Mouse (Mus musculus): ENCODE data around the gene Bcdin3d. TPM values are rescaled to one million over a fixed set of nuclear protein-coding genes. Genes with fewer than 3 reads are reported as not detected.
A peak's percentile ranks its signal among the peaks of the same experiment; 100 is the strongest.

Bcdin3d gene
- polyA plus RNA-seq, 1 experiment from 2014 or later: 17.3 TPM

GRCm38 (mm10) chr15:99471677-99472063 is 2.9 kb downstream of the Bcdin3d start:
- H3K36me3 ChIP-seq: peaks cover 30% of the 10 kb centered on the region
- ATAC-seq (ENCODE audit: insufficient number of reproducible peaks, insufficient read depth, low FRiP score, low TSS enrichment, low read depth): no peak
- no peak overlapping the region for H3K4me2 ChIP-seq
- no peak overlapping the region for H3K27ac ChIP-seq
- peaks cover 13% of the 10 kb centered on the region for H3K4me1 ChIP-seq
- 0 out of 2 replicates have a peak, but pooled peaks cover 2% of the 10 kb centered on the region for H3K9me3 ChIP-seq
- H3K27me3 ChIP-seq: no peaks in the 10 kb centered on the region
- 82% methylated on average over 14 of the region's 14 CpGs for WGBS
- H3K4me3 ChIP-seq: no peak overlapping the region
- H3K9ac ChIP-seq: no peak overlapping the region

GRCm38 (mm10) chr15:99470971-99471676 is 3.4 kb downstream of the Bcdin3d start:
- Histone ChIP-seq H3K9ac (no peak overlapping the region), H3K4me2 (0 out of 2 replicates have a peak overlapping the region, but pooled peaks have one; percentile 5), H3K4me1 (peaks cover 13% of the 10 kb centered on the region), H3K27ac (no peak overlapping the region), H3K36me3 (peaks cover 30% of the 10 kb centered on the region), H3K27me3 (no peaks in the 10 kb centered on the region), H3K4me3 (no peak overlapping the region), H3K9me3 (0 out of 2 replicates have a peak, but pooled peaks cover 2% of the 10 kb centered on the region)
- 67% methylated on average over 17 of the region's 17 CpGs for WGBS
- ATAC-seq (ENCODE audit: insufficient number of reproducible peaks, insufficient read depth, low FRiP score, low TSS enrichment, low read depth): no peak

- no peak overlapping the region for H3K4me2 ChIP-seq
- 0 out of 2 replicates have a peak, but pooled peaks cover 2% of the 10 kb centered on the region for H3K9me3 ChIP-seq
- H3K36me3 ChIP-seq: peaks cover 30% of the 10 kb centered on the region
- H3K27ac ChIP-seq: no peak overlapping the region
- ATAC-seq (ENCODE audit: insufficient number of reproducible peaks, insufficient read depth, low FRiP score, low TSS enrichment, low read depth): no peak
- no peak overlapping the region for H3K9ac ChIP-seq
- no peak overlapping the region for H3K4me3 ChIP-seq
- 92% methylated on average over 31 of the region's 31 CpGs for WGBS
- H3K27me3 ChIP-seq: no peaks in the 10 kb centered on the region
- peaks cover 13% of the 10 kb centered on the region for H3K4me1 ChIP-seq
These were observed 4.2 kb downstream of the Bcdin3d start for GRCm38 (mm10) chr15:99470224-99470761.

GRCm38 (mm10) chr15:99469736-99470135 is 4.8 kb downstream of the Bcdin3d start:
- H3K9ac ChIP-seq: no peak overlapping the region
- no peak overlapping the region for H3K4me3 ChIP-seq
- WGBS: 94% methylated on average over 4 of the region's 4 CpGs
- H3K27ac ChIP-seq: no peak overlapping the region
- H3K36me3 ChIP-seq: peaks cover 30% of the 10 kb centered on the region
- no peak overlapping the region for H3K4me2 ChIP-seq
- H3K4me1 ChIP-seq: peaks cover 10% of the 10 kb centered on the region
- H3K27me3 ChIP-seq: no peaks in the 10 kb centered on the region
- 0 out of 2 replicates have a peak, but pooled peaks cover 2% of the 10 kb centered on the region for H3K9me3 ChIP-seq
- ATAC-seq (ENCODE audit: insufficient number of reproducible peaks, insufficient read depth, low FRiP score, low TSS enrichment, low read depth): no peak

GRCm38 (mm10) chr15:99469067-99469466 is 5.5 kb downstream of the Bcdin3d start:
- H3K9ac ChIP-seq: no peak overlapping the region
- H3K4me2 ChIP-seq: no peak overlapping the region
- WGBS: 47% methylated on average over 3 of the region's 3 CpGs
- H3K27ac ChIP-seq: no peak overlapping the region
- peaks cover 30% of the 10 kb centered on the region for H3K36me3 ChIP-seq
- no peak overlapping the region for H3K4me3 ChIP-seq
- no peak for ATAC-seq (ENCODE audit: insufficient number of reproducible peaks, insufficient read depth, low FRiP score, low TSS enrichment, low read depth)
- H3K9me3 ChIP-seq: 0 out of 2 replicates have a peak, but pooled peaks cover 2% of the 10 kb centered on the region
- peaks cover 10% of the 10 kb centered on the region for H3K4me1 ChIP-seq
- H3K27me3 ChIP-seq: no peaks in the 10 kb centered on the region

GRCm38 (mm10) chr15:99463194-99463593 is 11.3 kb downstream of the Bcdin3d start:
- peaks cover 11% of the 10 kb centered on the region for H3K4me1 ChIP-seq

GRCm38 (mm10) chr15:99457606-99458401 is 16.7 kb downstream of the Bcdin3d start, which contains the start of gene Nckap5l:
Nckap5l (minus strand) TSS chr15:99457748.
- peak; percentile 95 for ATAC-seq (ENCODE audit: insufficient number of reproducible peaks, insufficient read depth, low FRiP score, low TSS enrichment, low read depth)
- peak within 1 kb of the TSS; percentile 85 for H3K4me2 ChIP-seq
- peak within 1 kb of the TSS; percentile 82 for H3K4me3 ChIP-seq
- H3K9me3 ChIP-seq: no peaks in the 10 kb centered on the region
- H3K27ac ChIP-seq: peak within 1 kb of the TSS; percentile 96
- H3K27me3 ChIP-seq: no peaks in the 10 kb centered on the region
- H3K36me3 ChIP-seq: 0 out of 2 replicates have a peak, but pooled peaks cover under 1% of the 10 kb centered on the region
- WGBS: under 1% methylated on average over 44 of the region's 45 CpGs
- peaks cover 36% of the 10 kb centered on the region for H3K4me1 ChIP-seq
- H3K9ac ChIP-seq: peak within 1 kb of the TSS; percentile 79

More at GRCm38 (mm10) chr15:99463194-99463593, 11.3 kb downstream of the Bcdin3d start:
- 0 out of 2 replicates have a peak overlapping the region, but pooled peaks have one; percentile 16 for H3K4me2 ChIP-seq
- peak overlapping the region; percentile 60 for H3K27ac ChIP-seq
- peak overlapping the region; percentile 33; the same call in 1 of the 2 replicates for H3K9ac ChIP-seq
- no peak overlapping the region for H3K4me3 ChIP-seq
- H3K36me3 ChIP-seq: no peaks in the 10 kb centered on the region
- H3K27me3 ChIP-seq: no peaks in the 10 kb centered on the region
- no peak for ATAC-seq (ENCODE audit: insufficient number of reproducible peaks, insufficient read depth, low FRiP score, low TSS enrichment, low read depth)
- H3K9me3 ChIP-seq: no peaks in the 10 kb centered on the region
- 59% methylated on average over 13 of the region's 13 CpGs for WGBS

- H3K4me3 ChIP-seq: peak overlapping the region; percentile 82
- peak overlapping the region; percentile 85 for H3K4me2 ChIP-seq
- under 1% methylated on average over 38 of the region's 43 CpGs for WGBS
- peaks cover 40% of the 10 kb centered on the region for H3K4me1 ChIP-seq
- no peaks in the 10 kb centered on the region for H3K9me3 ChIP-seq
- H3K36me3 ChIP-seq: peaks cover 7% of the 10 kb centered on the region
- ATAC-seq (ENCODE audit: insufficient number of reproducible peaks, insufficient read depth, low FRiP score, low TSS enrichment, low read depth): peak; percentile 40
- H3K9ac ChIP-seq: peak overlapping the region; percentile 79
- H3K27ac ChIP-seq: peak overlapping the region; percentile 96
- no peaks in the 10 kb centered on the region for H3K27me3 ChIP-seq
These were observed 17.4 kb downstream of the Bcdin3d start for GRCm38 (mm10) chr15:99456963-99457605.

- peaks cover 40% of the 10 kb centered on the region for H3K4me1 ChIP-seq
- no peak for ATAC-seq (ENCODE audit: insufficient number of reproducible peaks, insufficient read depth, low FRiP score, low TSS enrichment, low read depth)
- H3K4me3 ChIP-seq: peak overlapping the region; percentile 82
- peaks cover 14% of the 10 kb centered on the region for H3K36me3 ChIP-seq
- 13% methylated on average over 7 of the region's 7 CpGs for WGBS
- no peaks in the 10 kb centered on the region for H3K27me3 ChIP-seq
- H3K4me2 ChIP-seq: peak overlapping the region; percentile 85
- H3K9ac ChIP-seq: peak overlapping the region; percentile 79
- H3K27ac ChIP-seq: peak overlapping the region; percentile 96
- H3K9me3 ChIP-seq: no peaks in the 10 kb centered on the region
These were observed 18.1 kb downstream of the Bcdin3d start for GRCm38 (mm10) chr15:99456338-99456962.

- peaks cover 40% of the 10 kb centered on the region for H3K4me1 ChIP-seq
- no peak for ATAC-seq (ENCODE audit: insufficient number of reproducible peaks, insufficient read depth, low FRiP score, low TSS enrichment, low read depth)
These were observed 19.1 kb downstream of the Bcdin3d start for GRCm38 (mm10) chr15:99455415-99455814.

More at GRCm38 (mm10) chr15:99455415-99455814, 19.1 kb downstream of the Bcdin3d start:
- Histone ChIP-seq H3K36me3 (peaks cover 20% of the 10 kb centered on the region), H3K9ac (peak overlapping the region; percentile 79; the same call in 1 of the 2 replicates), H3K4me3 (0 out of 2 replicates have a peak overlapping the region, but pooled peaks have one; percentile 82), H3K9me3 (no peaks in the 10 kb centered on the region), H3K27me3 (no peaks in the 10 kb centered on the region), H3K27ac (peak overlapping the region; percentile 39; the same call in 1 of the 2 replicates), H3K4me2 (peak overlapping the region; percentile 85)
- WGBS: 72% methylated on average over 3 of the region's 3 CpGs

All from embryonic facial prominence, embryonic 13.5 days (tissue).